Mouse (Mus musculus) lung, postnatal 0 days (tissue): ENCODE measurements around the gene 4930558K02Rik.

Experiments used
- CTCF ChIP-seq: IDR thresholded peaks from 2 replicates; pipeline ENCODE4 v1.5.1; 2016; ENCODE audit warnings: antibody characterized with exemption, mild to moderate bottlenecking
- EP300 ChIP-seq: IDR thresholded peaks from 2 replicates; pipeline ENCODE4 v1.6.1; 2016; ENCODE audit warnings: antibody characterized with exemption, mild to moderate bottlenecking, control low read depth

DNA sequence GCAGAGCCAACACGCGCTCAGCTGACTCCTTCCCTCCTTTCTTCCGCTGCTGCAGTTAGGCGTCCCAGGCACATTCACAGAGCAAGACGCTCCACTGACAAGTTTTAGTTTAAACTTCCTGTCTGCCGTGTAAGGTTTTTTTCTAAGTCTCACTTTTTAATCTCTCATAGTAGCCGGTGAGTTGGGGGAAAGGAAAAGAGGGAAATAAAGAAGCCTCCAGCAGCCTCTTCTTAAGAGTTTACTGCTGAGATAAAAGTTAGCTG is 25.0 kb upstream of the 4930558K02Rik start:
- no peak for TF ChIP-seq CTCF
- no peak for TF ChIP-seq EP300
